Mouse (Mus musculus) heart, embryonic 11.5 days (tissue): ENCODE data around the gene Gpr65. TPM values are rescaled to one million over a fixed set of nuclear protein-coding genes. Genes with fewer than 3 reads are reported as not detected.

Experiments
- ATAC-seq: fragments of 200-750 bp; cut with Nextera tagmentation; replicated peaks from 2 replicates; pipeline ENCODE4 v1.8.0; 2017; ENCODE audit warnings: moderate library complexity; ENCODE audit not compliant: insufficient number of reproducible peaks, low FRiP score, low TSS enrichment
- H3K27ac ChIP-seq: fragments of 300-500 bp; sonication (generic); 2 replicates; pipeline ENCODE4 v1.5.1; 2014; ENCODE audit warnings: mild to moderate bottlenecking, low read depth, low read length
- H3K27me3 ChIP-seq: fragments of 300-500 bp; sonication (generic); 2 replicates; pipeline ENCODE4 v1.6.1; 2014; ENCODE audit warnings: mild to moderate bottlenecking, low read length, mixed read lengths; ENCODE audit not compliant: control insufficient read depth, insufficient read depth
- H3K36me3 ChIP-seq: fragments of 300-500 bp; sonication (generic); 2 replicates; pipeline ENCODE4 v1.6.1; 2014; ENCODE audit warnings: mild to moderate bottlenecking, low read length, moderate library complexity, mixed read lengths; ENCODE audit not compliant: control insufficient read depth, insufficient read depth
- H3K4me1 ChIP-seq: fragments of 300-500 bp; sonication (generic); 2 replicates; pipeline ENCODE4 v1.6.1; 2014; ENCODE audit warnings: low read length; ENCODE audit not compliant: control insufficient read depth, insufficient read depth
- H3K4me2 ChIP-seq: fragments of 300-500 bp; sonication (generic); 2 replicates; pipeline ENCODE4 v1.6.1; 2014; ENCODE audit warnings: mild to moderate bottlenecking, moderate library complexity
- H3K4me3 ChIP-seq: fragments of 300-500 bp; sonication (generic); 2 replicates; pipeline ENCODE4 v1.5.1; 2014; ENCODE audit warnings: low read depth, low read length
- H3K9ac ChIP-seq: fragments of 300-500 bp; sonication (generic); 2 replicates; pipeline ENCODE4 v1.6.1; 2014; ENCODE audit warnings: mild to moderate bottlenecking, low read depth, low read length, moderate library complexity
- H3K9me3 ChIP-seq: fragments of 300-500 bp; sonication (generic); replicated peaks from 2 replicates; pipeline ENCODE4 v1.6.1; 2016; ENCODE audit warnings: low read length; ENCODE audit not compliant: control insufficient read depth
- WGBS: fragments of 180-500 bp; shearing (Covaris S2); extraction: QIAGEN DNeasy Blood & Tissue Kit; methylation state at CpG from one replicate; pipeline ENCODE4 v1.1.7; 2014; ENCODE audit not compliant: insufficient replicate concordance; 5-methylcytosine and 5-hydroxymethylcytosine counted together
- polyA plus RNA-seq: library from polyadenylated mRNA; unstranded; fragments of >200 nt; fragmentation: Nextera tagmentation; extraction: Ambion mirVana; gene quantifications from 2 replicates; pipeline ENCODE4 v1.2.1, GENCODE M21; 2014

The Gpr65 gene
- polyA plus RNA-seq, 1 experiment from 2014 or later = 0.42 TPM

- no peak for ATAC-seq
- Histone ChIP-seq H3K36me3 (0 out of 2 replicates have a peak, but pooled peaks cover 2% of the 10 kb centered on the region), H3K4me2 (no peak overlapping the region), H3K27me3 (no peaks in the 10 kb centered on the region), H3K4me3 (no peak overlapping the region), H3K4me1 (no peaks in the 10 kb centered on the region), H3K27ac (no peak overlapping the region), H3K9ac (no peak overlapping the region), H3K9me3 (no peaks in the 10 kb centered on the region)
- WGBS = 92% methylated on average over 8 of the region's 8 CpGs
Measured at GRCm38 (mm10) chr12:98250327-98250726, 18.1 kb upstream of the Gpr65 start.

- Histone ChIP-seq H3K4me1 (no peaks in the 10 kb centered on the region), H3K36me3 (0 out of 2 replicates have a peak, but pooled peaks cover 2% of the 10 kb centered on the region), H3K27ac (no peak overlapping the region), H3K9ac (no peak overlapping the region), H3K27me3 (no peaks in the 10 kb centered on the region), H3K4me3 (no peak overlapping the region), H3K9me3 (no peaks in the 10 kb centered on the region), H3K4me2 (no peak overlapping the region)
- WGBS = 72% methylated on average over 2 of the region's 2 CpGs
- no peak for ATAC-seq
Measured at GRCm38 (mm10) chr12:98252417-98252816, 16.0 kb upstream of the Gpr65 start.

GRCm38 (mm10) chr12:98255373-98255995, 13.0 kb upstream of the Gpr65 start:
- no peak for ATAC-seq
- H3K36me3 ChIP-seq = 0 out of 2 replicates have a peak, but pooled peaks cover 2% of the 10 kb centered on the region
- no peak overlapping the region for H3K27ac ChIP-seq
- no peaks in the 10 kb centered on the region for H3K27me3 ChIP-seq
- 73% methylated on average over 13 of the region's 13 CpGs for WGBS
- H3K9me3 ChIP-seq = no peaks in the 10 kb centered on the region
- H3K4me1 ChIP-seq = no peaks in the 10 kb centered on the region
- H3K9ac ChIP-seq = no peak overlapping the region
- H3K4me3 ChIP-seq = no peak overlapping the region
- H3K4me2 ChIP-seq = no peak overlapping the region

- Histone ChIP-seq H3K27me3 (no peaks in the 10 kb centered on the region), H3K9me3 (no peaks in the 10 kb centered on the region), H3K4me1 (no peaks in the 10 kb centered on the region), H3K4me2 (peak overlapping the region; percentile 79), H3K27ac (peak overlapping the region; percentile 97), H3K4me3 (peak overlapping the region; percentile 82), H3K36me3 (0 out of 2 replicates have a peak, but pooled peaks cover 2% of the 10 kb centered on the region), H3K9ac (peak overlapping the region; percentile 97)
- WGBS = under 1% methylated on average over 8 of the region's 8 CpGs
- no peak for ATAC-seq
Measured at GRCm38 (mm10) chr12:98258371-98258844, 10.0 kb upstream of the Gpr65 start.

GRCm38 (mm10) chr12:98258845-98259517, 9.5 kb upstream of the Gpr65 start, which contains the start of gene Galc:
Gene Galc (minus strand): TSS chr12:98259459.
- H3K4me2 ChIP-seq = peak within 1 kb of the TSS; percentile 79
- H3K27me3 ChIP-seq = no peaks in the 10 kb centered on the region
- peak within 1 kb of the TSS; percentile 97 for H3K9ac ChIP-seq
- H3K36me3 ChIP-seq = 0 out of 2 replicates have a peak, but pooled peaks cover 2% of the 10 kb centered on the region
- no peaks in the 10 kb centered on the region for H3K4me1 ChIP-seq
- WGBS = under 1% methylated on average over 64 of the region's 76 CpGs
- H3K27ac ChIP-seq = peak within 1 kb of the TSS; percentile 97
- no peaks in the 10 kb centered on the region for H3K9me3 ChIP-seq
- ATAC-seq = peak; percentile 89
- peak within 1 kb of the TSS; percentile 82 for H3K4me3 ChIP-seq

- H3K27ac ChIP-seq = peak overlapping the region; percentile 97
Measured at GRCm38 (mm10) chr12:98259518-98259852, 8.9 kb upstream of the Gpr65 start.

GRCm38 (mm10) chr12:98265697-98266096, 2.7 kb upstream of the Gpr65 start:
- Histone ChIP-seq H3K4me2 (no peak overlapping the region), H3K36me3 (no peaks in the 10 kb centered on the region), H3K4me1 (no peaks in the 10 kb centered on the region), H3K9ac (no peak overlapping the region), H3K4me3 (no peak overlapping the region), H3K27ac (no peak overlapping the region), H3K27me3 (no peaks in the 10 kb centered on the region), H3K9me3 (no peaks in the 10 kb centered on the region)
- no peak for ATAC-seq
- 85% methylated on average over 9 of the region's 9 CpGs for WGBS

More at GRCm38 (mm10) chr12:98259518-98259852, 8.9 kb upstream of the Gpr65 start:
- no peaks in the 10 kb centered on the region for H3K9me3 ChIP-seq
- WGBS = 2% methylated on average over 12 of the region's 12 CpGs
- no peaks in the 10 kb centered on the region for H3K4me1 ChIP-seq
- 0 out of 2 replicates have a peak, but pooled peaks cover 2% of the 10 kb centered on the region for H3K36me3 ChIP-seq
- peak overlapping the region; percentile 82 for H3K4me3 ChIP-seq
- peak overlapping the region; percentile 79 for H3K4me2 ChIP-seq
- no peak; the same call in 1 of the 2 replicates for ATAC-seq
- peak overlapping the region; percentile 97 for H3K9ac ChIP-seq
- H3K27me3 ChIP-seq = no peaks in the 10 kb centered on the region

- no peak overlapping the region for H3K4me3 ChIP-seq
- H3K9me3 ChIP-seq = no peaks in the 10 kb centered on the region
- no peak for ATAC-seq
- WGBS = 43% methylated on average over 17 of the region's 17 CpGs
- no peak overlapping the region for H3K27ac ChIP-seq
- no peak overlapping the region for H3K9ac ChIP-seq
- no peaks in the 10 kb centered on the region for H3K36me3 ChIP-seq
- H3K27me3 ChIP-seq = no peaks in the 10 kb centered on the region
- H3K4me2 ChIP-seq = peak overlapping the region; percentile 43
- no peaks in the 10 kb centered on the region for H3K4me1 ChIP-seq
Measured at GRCm38 (mm10) chr12:98269791-98270745, 1.6 kb downstream of the Gpr65 start.
